Mouse (Mus musculus) bone marrow macrophage, adult 2 months (primary cell): ENCODE measurements around the gene Htr6.

Experiments
- CTCF ChIP-seq: IDR thresholded peaks from 2 replicates; pipeline ENCODE4 v1.5.1; 2012; ENCODE audit warnings: low read depth, mild to moderate bottlenecking, low read length, moderate library complexity
- POLR2A ChIP-seq: IDR thresholded peaks from 2 replicates; pipeline ENCODE4 v1.6.1; 2012; ENCODE audit warnings: mild to moderate bottlenecking, low read depth, low read length, borderline replicate concordance

DNA sequence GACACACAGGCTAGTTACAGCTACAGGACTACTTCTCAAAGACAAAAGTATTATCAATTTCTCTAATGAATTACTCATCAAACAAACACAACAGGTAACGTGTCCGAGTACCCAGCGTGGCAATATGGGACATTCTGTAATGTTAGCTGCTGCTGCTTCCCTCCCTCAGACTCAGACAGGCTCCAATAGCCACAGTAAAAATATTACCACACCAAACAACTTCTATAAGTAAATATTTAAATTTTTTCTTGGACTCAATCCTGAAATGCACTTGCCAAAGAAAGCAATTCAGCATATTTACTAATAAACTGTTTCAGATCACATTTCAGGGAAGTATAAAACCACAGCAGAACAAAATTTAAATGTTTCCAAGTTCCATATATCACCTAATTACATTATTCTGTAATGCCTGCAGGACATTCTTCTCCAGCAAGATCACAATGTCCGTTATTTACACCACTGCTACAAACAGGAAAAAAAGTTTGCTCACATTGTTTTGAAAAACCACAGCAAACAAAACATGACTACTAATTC is 45.0 kb upstream of the Htr6 start:
- TF ChIP-seq CTCF (no peak), POLR2A (no peak)
